Mouse (Mus musculus): ENCODE measurements around the gene Gtf3c5. TPM values are rescaled to one million over a fixed set of nuclear protein-coding genes. Genes with fewer than 3 reads are reported as not detected.

Gtf3c5 gene
- 22.3 TPM for total RNA-seq (2023)

DNA sequence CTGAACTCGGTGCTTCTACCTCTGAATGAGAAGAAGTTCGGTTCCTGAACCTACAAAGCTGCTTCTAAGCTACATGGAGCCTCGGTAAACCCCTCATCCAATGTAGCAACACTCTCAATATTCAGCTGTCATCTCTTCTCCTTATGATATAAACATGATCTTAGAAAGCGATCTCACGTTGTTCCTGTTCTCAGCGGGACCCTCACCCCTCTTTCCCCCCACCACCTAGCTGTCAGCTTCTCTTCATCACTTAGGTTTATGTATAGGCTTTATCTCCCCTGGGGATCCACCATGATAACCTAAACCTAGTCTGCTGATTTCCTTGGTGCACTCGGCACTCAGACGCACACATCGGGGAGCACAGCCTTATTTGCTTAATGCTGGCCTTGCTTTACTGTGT lies at the start of gene Gtf3c5:
Gene Gtf3c5 (minus strand): TSS at position 101 of the 400 bp plus-strand sequence.

DNA sequence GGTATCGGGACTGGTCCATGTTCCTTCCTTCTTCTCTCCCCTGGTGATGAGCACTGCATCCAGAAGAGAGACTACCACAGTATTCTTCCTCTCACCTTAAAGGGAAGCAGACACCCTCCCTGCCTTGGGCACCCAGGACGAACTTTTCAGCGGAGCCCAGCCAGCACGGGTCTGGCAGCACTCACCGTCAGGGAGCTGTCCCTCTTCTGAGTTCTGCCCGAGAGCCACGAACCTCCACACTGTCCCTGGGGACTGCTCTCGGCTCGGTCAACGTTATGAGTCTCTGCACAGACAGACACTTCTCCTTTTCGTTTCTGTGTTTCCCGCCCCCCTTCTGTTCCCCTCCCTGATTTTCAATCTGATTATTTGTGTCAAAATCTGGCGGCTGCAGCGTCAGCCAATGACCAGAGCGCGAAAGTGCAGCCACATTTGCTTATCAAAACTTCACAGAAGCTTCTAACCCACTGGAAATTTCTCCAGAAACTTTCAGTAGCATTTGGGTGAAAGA lies 38.2 kb upstream of the Gtf3c5 start, which contains the start of gene Gfi1b:
Gene Gfi1b (minus strand): TSS at position 319 of the 508 bp plus-strand sequence.

DNA sequence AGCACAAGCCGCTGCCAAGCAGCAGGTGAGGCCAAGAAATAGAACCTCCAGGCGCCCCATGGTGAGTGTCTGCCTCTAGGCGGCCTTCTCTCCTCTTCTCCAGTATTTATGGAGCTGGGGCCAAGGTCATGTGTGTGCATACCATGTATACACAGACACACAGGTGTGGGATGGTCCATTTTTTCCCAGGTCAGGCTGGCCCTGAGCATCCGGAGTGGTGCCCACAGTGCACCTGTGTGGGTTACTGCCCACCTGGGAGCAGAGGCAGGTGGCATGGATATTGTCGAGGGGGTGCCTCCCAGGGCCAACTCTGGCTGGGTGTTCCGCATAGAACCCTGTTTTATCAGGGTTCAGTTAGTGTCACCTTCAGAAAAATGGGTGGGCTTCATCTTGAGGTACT lies 20.2 kb downstream of the Gtf3c5 start, which contains the start of gene Cel:
Gene Cel (minus strand): TSS at position 101 of the 400 bp plus-strand sequence.

Other genes starting within 250 kb of the Gtf3c5 start
- gene Ppp1r26, start 137.0 kb downstream of the Gtf3c5 start, total RNA-seq (2023): not detected
- gene 1700007K13Rik, start 117.4 kb downstream of the Gtf3c5 start, total RNA-seq (2023): not detected
- gene Mrps2, start 115.7 kb downstream of the Gtf3c5 start, total RNA-seq (2023): 15.0 TPM
- 0.59 TPM for gene Gbgt1, start 86.9 kb downstream of the Gtf3c5 start, total RNA-seq (2023)
- not detected for gene Gm10134, start 77.7 kb downstream of the Gtf3c5 start, total RNA-seq (2023)
- 63.0 TPM for gene Ralgds, start 70.6 kb downstream of the Gtf3c5 start, total RNA-seq (2023)
- 1.8 TPM for gene Cel, start 20.3 kb downstream of the Gtf3c5 start, total RNA-seq (2023)
- 3.9 TPM for gene Gfi1b, start 38.2 kb upstream of the Gtf3c5 start, total RNA-seq (2023)
- 67.9 TPM for gene Tsc1, start 57.5 kb upstream of the Gtf3c5 start, total RNA-seq (2023)
- not detected for gene Spaca9, start 116.0 kb upstream of the Gtf3c5 start, total RNA-seq (2023)
- gene Ak8, start 116.4 kb upstream of the Gtf3c5 start, total RNA-seq (2023): not detected